Mouse (Mus musculus): ENCODE measurements around the gene Klf9.
"Not testable (repeated sequence)": the region's sequence is repeated elsewhere in the genome, so short reads cannot be mapped to it uniquely, and the experiment has no call there.

The Klf9 gene

DNA sequence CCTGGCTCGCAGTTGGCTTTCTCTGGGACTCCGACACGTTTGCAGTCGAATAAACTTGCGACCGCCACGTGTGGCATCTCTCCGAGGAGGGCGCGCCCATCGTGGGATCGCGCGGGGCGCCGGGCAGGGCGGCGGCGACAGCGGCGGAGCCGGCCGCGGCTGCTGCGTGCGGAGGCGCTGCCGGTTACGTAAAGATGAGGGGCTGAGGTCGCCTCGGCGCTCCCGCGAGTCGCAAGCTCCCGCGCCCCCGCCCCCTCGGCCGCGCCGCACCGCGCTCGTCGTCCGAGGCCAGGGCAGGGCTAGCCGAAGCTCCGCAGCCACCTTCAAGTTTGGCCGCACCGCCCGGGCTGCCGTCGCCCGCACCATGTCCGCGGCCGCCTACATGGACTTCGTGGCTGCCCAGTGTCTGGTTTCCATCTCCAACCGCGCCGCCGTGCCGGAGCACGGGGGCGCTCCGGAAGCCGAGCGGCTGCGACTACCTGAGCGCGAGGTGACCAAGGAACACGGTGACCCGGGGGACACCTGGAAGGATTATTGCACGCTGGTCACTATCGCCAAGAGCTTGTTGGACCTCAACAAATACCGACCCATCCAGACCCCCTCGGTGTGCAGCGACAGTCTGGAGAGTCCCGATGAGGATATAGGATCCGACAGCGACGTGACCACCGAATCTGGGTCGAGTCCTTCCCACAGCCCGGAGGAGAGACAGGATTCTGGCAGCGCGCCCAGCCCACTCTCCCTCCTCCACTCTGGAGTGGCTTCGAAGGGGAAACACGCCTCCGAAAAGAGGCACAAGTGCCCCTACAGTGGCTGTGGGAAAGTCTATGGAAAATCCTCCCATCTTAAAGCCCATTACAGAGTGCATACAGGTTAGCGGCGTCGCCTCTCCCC lies 610 bp downstream of the Klf9 start:
- peak; percentile 68 to 74 for DNase-seq

DNA sequence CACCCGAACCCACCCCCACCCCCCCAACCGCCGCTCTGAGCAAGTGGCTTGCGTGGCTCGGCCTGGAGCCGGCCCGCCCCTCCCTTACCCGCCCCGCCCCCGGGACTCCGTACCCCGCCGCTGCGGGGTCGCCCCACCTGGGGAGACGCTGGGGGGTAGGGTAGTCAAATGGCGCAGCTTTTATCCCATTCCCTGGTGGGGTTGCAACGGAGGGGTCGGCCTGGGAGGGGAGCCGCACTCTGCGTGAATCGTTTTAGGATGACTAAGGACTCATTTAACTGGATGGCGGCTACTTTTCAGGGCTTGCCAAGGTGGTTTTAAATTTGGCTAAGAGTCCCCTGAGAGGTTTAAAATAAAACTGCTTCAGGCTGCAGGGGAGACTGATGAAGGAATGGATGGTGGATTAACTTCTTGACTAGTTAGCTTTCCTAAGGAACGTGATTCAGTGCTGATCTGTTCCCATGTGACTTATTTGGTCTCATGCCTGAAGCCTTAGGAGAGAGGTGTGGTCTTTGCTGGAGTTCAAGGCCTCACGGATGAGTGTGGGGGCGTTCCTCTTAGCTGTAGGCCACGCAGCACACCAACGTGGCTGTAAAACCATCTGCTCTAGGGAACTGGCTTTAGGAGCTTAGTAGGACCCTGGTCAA lies 1.5 kb downstream of the Klf9 start:
- peak; percentile 79 to 86 for DNase-seq

DNA sequence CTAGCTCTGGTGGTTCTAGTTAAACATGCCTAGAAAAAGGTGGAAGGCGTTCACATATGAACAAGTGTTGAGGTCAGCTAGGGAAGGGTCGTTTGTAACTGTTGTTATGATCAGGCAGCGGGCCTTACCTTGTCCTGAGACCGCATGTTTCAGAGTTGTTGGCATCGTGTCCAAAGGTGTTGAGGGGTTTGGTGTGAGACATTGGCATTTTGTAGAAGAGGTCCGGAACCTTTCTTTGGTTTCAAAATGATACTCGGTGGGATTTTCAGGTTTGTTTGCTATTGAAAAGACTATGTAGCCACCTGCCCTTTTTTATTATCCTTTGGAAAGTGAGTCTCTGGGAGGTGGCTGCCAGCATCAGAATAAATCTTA lies 2.0 kb downstream of the Klf9 start:
- DNase-seq = no peak

DNA sequence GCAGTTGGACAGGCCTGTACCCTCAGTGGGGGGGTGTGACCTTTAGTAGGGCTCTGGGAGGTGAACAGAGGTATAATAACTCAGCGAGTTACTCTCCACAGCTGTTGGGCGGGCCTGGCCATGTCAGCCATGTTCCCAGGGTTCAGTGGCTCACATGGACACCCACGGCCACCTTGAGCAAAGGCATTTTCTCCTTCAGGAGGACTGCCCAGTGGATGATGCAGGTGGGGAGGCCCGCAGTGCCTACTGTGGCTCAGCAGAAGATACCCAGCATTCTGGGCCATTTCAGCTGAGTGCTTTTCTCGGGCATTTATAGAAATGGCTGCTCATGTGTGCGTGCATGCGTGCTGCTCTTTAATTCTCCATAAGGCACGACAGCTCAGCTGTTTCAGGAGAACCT lies 2.5 kb downstream of the Klf9 start:
- DNase-seq = peak; percentile 75 to 79

DNA sequence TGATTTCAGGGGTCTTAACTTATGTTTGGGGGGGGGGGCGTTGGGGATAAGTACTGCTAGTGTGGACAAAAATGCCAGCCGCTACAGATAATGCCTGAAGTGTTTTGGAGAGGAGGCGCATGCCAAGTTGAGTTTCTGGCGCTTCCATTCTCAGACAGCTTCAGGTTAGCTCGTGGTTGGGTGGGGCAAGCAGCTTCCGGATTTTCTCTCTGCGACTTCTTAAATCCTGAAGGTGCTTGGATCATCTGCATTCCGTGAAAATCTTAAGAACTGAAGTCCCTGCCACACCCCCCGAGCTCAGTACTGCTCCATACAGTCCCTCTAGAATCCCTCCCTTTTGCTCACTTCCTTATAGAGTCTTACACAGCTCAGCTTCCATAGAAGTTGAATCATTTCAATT lies 3.0 kb downstream of the Klf9 start:
- no peak for DNase-seq

DNA sequence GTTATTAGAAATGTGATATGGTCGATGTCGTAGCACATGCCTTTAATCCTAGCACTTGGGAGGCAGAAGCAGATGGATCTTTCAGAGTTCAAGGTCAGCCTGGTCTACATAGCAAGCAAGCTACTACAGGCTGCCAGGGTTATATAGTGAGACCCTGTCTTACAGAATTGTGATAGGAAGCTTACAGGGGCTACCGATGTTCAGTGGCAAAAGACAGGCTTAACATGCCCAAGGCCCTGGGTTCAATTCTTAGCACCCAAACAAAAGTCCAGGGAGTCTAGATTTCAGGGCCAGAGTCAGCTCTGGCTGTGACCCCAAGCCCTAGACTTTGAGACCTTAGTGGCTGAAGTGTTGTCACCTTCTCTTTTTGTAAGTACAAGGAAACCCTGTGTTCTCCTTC lies 4.1 kb downstream of the Klf9 start:
- DNase-seq = no peak

DNA sequence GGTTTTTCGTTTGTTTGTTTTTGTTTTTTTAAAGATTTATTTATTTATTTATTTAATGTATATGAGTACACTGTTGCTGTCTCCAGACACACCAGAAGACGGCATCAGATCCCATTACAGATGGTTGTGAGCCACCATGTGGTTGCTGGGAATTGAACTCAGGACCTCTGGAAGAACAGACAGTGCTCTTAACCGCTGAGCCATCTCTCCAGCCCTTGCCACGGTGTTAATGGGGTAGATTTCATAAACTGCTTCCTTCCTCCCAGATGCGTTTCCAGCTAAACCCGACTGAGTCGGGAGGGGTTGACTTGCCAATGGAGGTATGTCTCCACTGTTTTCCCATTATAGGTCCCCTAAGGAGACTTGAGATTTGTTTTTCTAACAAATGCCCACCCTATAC lies 4.5 kb downstream of the Klf9 start:
- not testable (repeated sequence) for DNase-seq

DNA sequence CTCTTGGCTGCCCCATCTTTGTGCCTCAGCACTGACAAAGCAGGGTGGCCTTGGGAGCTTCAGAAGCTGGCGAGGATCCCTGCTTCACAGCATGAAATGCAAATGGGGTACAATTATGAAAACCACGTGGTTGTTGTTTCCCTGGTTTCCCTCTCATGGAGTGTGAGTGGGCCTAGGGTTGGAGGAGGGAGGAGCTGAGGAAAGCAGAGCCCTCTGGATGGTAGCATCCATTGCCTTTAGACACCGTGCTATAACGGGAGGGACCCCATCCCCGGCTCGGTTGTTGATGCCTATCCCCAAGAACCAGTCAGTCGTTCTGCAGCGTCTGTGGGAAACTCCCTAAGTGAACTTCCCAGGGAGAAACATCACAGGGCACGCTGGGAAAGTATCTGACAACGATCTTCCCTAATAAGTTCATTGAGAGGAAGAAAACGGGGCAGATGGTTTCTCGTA lies 5.4 kb downstream of the Klf9 start:
- DNase-seq = no peak

DNA sequence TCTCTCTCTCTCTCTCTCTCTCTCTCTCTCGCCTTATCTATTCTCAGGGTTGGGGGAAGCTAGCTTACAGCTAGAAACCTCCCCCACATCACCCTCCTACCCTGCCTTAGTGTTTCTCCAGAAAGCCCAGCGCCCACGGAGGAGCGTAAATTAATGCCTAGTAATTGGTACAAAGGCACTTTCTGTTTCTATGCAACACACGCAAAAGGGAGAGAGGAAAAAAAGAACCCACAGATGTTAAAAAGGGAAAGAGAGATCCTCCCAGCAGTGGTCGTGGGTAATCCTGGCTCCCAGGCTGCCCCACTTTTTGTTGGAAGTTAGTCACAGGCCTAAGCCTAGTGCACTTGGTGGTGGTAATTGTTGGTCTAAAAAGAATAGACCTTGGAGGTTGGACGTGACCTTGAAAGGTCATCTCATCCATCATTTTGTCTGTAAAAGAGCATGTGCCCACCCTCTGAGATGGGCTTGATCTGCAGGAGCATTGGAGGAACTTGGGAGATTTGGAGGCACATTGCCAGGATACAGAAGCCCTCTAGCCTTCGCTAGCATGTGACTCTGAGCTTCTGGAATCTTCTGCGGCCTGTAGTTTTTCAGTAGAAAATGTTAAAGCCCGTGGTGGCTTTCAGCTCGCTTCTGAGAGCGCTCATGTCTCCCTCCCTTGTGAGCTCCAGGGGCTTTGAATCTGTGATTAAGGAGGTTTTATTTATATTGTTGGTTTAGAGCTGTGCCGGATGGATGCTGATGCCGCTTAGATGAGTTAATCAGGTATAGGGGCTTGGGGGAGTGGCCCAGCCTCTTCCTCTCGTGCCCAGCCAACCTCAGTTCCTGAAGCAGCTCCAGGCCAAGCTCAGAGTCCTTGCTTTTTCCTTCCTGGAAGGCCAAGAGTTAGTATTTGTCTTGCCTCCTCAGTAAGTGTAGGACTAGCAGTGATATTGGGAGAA lies 6.3 kb downstream of the Klf9 start:
- DNase-seq = no peak

DNA sequence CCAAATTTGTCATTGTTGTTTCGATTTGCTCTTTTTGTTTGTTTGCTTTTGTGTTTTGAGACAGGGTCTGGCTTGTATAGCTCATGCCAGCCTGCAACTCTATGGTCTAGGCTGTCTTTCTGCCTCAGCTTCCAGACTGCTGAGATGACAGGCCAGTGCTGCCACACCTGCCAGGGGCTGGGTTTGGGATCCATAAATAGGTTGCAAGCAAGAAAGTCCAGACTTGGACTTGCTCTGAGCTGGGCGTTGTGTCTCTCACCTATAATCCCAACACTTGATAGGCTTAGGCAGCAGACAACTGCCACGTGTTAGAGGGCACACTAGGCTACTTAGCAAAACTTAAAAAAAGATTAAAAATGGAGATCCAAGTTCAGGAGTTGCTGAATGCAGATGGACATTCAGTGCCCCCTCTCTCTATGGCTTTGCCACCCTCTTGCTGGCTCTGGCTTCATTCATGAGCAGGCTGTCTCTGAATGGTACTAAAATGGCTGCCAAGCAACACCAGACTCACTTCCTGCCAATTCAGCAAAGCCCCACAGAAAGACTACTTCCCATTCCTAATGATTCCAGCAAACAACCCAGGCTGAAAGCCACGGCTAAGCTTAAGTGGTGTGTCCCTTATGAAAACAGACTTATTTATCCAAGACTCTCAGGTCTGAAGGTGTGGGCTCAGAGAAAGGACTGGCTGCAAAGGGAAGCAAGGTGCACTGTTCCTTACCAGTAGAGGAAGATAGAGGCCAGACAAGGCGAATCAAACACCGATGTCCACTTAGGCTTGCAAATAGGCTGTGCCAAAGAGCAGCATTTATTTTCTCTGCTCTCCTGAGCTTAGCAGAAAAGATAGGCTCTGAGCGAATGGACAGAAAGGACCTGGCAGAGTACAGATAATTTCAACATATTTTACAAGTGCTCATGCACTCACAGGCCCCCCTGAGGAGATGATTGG lies 8.7 kb downstream of the Klf9 start:
- no peak for DNase-seq

DNA sequence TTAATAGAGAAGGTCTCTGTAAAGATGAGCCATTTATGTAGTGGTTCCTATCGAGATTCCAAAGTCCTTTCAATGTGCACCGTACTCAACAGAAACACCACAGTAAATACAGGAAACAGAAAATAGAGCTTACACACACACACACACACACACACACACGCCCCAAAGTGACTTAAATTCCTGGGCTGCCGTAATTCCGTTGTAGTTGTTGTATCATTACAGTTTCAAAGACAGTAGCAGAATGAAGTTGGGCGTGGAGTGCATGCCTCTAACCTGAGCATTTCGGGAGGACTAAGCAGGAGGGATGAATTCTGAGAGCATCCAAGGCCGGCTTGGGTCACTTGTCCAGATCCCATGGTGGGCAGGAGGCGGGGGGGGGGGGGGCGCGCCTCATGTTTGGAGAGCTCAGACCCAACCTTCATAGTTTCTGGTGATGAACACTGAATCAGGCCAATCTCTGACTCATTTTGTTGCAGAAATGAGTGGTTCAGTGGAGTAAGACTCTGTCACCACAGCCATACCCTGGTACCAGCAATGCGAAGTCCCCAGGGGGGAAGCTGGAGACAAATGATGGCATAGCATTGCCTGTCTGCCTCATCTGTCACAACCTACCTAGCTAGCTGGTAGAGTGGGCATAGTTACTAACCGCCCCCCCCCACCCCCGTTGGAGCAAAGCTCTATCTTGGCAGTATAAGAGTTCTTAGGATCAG lies 9.7 kb downstream of the Klf9 start:
- DNase-seq = no peak

DNA sequence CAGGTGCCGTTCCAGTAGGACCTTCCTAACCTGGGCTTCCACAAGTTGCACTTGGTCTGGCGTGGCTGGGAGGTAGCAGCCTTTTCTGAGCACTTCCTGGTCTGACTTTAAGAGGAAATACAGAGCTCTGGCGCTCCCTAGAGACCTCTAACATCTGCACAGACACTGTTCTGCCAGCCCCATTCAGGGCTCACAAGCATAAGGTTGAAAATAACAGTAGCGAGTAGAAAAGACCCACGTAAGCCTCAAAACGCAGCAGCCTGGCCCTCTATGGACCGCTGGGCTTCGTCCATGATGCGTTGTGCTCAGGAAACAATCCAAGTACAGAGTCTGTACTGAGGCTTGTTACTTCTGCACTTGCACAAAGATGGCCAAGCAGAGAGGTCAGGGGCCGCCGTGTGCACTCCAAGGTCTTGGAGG lies 10.6 kb downstream of the Klf9 start:
- DNase-seq = peak in 1 of 2 experiments; percentile 65

DNA sequence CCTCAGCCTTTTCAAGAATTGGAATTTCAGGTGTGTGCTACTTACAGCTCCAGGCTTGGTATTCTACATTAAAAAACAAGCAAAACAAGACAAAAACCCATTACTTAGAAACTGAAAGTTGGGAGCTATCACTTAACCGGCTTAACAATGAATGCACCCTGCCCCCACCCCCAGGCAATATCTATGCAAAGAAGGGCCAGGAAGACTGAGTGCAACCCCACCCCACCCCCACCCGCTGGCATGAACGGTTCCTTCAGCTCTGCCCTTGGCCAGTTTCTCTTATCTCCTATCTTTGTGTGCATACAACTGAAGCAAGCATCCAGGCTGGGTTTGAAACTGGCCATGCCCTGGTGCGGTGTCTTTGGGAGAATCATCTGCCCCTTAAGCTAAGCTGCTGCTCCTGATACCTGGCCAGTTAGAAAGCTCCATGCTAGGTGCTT lies 11.2 kb downstream of the Klf9 start:
- DNase-seq = no peak

DNA sequence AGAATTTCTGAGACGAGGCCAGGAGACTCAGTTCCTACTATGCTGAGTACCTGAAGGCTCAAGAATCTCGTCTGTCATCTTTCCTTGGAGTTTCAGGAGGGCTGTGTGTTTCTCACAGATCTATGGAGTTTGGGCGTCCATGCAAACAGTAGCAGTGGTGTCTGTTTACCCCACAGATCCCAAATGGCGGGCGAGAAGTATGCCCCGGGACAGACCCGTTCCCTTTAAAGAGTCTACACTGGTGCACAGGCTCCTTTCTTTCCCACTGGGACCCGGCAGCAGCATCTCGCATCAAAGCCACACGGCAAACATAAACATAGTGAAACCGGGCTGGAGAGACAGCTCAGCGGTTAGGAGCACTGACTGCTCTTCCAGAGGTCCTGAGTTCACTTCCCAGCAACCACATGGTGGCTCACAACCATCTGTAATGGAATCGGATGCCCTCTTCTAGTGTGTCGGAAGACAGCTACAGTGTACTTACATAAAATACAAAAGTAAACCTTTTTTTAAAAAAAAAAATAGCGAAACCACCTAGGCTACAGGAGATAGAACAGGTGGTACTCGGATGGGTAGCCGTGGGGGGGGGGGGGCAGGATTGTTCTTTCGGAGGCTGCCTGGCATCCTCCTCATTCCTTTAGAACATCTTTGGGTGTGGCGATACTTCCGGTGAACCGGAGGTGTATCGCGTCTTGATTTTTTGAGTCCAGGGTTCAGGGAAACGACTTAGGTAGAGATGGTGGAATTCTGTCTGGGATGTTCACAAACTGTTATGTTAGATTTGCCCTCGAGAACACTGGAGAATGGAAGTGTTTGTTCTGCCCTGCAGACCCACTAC lies 12.0 kb downstream of the Klf9 start:
- DNase-seq = no peak

DNA sequence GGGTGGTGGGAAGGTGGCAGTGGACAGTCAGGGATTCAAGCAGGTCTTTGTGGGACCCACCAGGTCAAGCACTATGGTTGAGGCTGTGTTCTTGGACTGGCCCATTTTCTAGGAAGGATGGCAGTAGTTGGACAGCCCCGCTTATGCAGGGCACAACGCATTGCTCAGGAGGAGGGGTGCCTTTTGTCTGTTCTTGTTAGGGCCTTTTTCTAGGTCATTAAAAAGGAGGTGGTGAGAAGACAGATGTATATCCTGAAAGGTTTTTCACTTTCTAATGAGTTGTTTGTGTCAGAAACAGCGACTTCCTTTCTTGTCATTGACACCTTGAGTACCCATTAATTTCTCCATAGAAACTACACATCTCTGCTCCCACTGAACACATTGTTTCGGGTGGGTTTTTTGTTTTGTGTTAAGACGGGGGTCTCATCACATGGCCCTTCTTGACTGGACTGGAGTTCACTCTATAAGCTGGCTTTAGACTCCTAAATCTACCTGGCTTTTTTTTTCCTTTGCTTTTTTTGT lies 12.6 kb downstream of the Klf9 start:
- no peak for DNase-seq

DNA sequence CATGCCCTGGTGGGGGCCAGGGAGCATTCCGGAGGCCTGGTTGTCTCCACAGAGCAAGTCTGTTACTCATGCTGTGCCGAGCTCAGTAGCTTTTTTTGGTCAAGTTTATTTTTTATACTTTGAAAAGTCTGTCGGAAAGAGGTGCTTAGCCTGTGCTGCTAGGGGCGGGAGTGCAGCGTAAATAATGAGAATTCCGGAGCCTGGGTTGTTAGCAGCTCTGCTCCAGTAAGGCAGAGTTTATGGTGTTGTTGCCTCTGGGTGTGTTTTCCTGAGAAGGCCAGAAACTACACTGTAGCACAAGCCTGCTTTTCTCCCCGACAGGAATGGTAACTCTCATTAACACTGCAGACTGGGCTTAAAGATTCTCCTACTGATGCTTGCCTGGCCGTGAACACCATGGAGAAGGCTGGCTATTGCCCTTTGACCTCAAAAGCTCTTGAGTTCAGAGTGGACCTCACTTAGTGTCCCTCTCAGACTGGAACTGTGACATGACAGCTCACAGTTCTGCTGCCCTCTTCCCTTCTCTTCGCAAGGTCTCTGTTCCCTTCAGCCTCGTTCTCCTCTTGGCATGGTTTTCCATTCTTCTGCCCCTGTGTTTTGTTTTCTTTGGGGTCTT lies 18.9 kb downstream of the Klf9 start:
- no peak for DNase-seq

DNA sequence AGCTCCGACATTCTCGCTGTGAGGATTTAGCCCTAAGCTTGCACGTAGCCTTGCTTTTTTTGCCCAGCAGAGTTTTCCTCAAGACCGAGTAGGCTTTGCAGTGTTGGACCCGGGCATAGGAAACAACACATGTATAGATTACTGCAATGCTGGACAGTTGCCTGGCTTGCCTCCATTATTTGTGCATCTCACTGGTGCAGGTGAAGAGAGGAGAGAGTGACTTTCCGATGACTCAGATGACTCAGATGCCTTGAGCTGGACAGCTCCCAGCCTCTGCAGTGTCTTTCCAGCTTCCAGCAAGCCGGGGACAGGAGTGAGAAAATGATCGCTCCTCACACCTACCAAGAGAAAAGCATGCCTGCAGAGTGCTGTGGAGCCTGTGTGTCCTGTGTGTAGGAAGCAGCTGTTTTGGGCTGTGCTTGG lies 21.4 kb downstream of the Klf9 start:
- no peak for DNase-seq

DNA sequence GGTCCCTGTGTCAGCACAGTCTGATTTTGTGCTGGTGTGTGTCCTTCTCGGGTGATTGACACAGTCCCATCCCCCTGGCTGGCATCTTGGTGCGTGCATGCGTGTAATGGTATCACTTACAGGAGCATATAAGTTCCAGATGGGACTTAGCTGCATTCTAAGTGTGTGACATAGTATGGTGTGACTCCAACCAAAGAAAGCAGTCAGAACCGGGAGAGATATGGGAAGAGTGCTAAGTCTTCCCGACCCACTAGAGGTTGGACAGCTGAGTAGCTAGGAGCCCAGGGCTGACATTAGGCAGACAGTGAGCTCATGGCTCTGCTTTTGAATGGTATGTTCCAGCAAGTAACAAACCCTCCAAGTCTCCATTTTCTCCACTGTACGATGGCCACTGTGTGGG lies 21.9 kb downstream of the Klf9 start:
- DNase-seq = no peak

DNA sequence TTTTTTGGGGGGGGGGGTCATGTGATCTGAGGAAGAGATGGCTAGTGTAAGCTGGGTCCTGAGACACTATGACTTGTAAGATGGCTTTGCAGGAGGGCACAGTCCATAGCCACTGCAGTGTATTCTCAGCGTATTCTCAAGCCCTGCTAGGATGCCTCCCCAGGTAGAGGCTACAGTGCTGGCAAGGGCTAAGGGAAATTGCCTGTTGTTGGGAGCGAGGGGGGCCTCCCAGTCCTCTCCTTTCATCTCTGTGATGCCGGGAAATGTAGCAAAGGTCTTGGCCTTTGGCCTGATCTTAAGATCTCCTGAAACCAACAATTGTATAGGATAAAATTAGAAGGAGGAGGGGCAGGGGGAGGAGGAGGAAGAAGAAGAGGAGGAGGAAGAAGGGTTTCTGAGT lies 22.3 kb downstream of the Klf9 start:
- DNase-seq = no peak

Data from kidney, adult 8-10 months (tissue).